In genomic region chr9:72530237-72530636, GRCm38 (mm10) we compare ENCODE assay signal across 7 mouse cellular contexts. TPM values are rescaled to one million over a fixed set of nuclear protein-coding genes. Genes with fewer than 3 reads are reported as not detected.
DNase-seq lines count a peak whose midpoint lies in the region; ATAC-seq lines count a peak whose summit lies in the region.

No protein-coding gene starts in this region.

- H3K36me3 ChIP-seq in intestine, embryonic 15.5 days = no peaks in the 10 kb centered on the region
- no peaks in the 10 kb centered on the region for H3K36me3 ChIP-seq in midbrain, embryonic 10.5 days

- intact Hi-C loops in left cerebral cortex, postnatal 36 days (cut with DNase I) = loop anchor here (2.0 to 5.0 kb wide), 3 partner anchors 37 to 132 kb away; partner anchors contain the start of genes Nedd4 and Tex9

- peak; percentile 80 to 83 for DNase-seq in adrenal gland, adult 18-20 months (ENCODE audit: low spot score in 2 of 2)
- peak; percentile 81 for DNase-seq in gastrocnemius, postnatal 10 days
- DNase-seq in left cerebral cortex, postnatal 36 days (ENCODE audit: low spot score in 2 of 2) = peak; percentile 80 to 83
- peak; percentile 88 for DNase-seq in midbrain, embryonic 10.5 days (ENCODE audit: low spot score)
- DNase-seq in skeletal muscle tissue, adult 2 months (ENCODE audit: low read depth, low spot score) = peak; percentile 90

- 0 out of 2 replicates have a peak overlapping the region, but pooled peaks have one; percentile 85 for H3K4me2 ChIP-seq in intestine, embryonic 15.5 days (replicated peaks)

- no peak overlapping the region for H3K9ac ChIP-seq in intestine, embryonic 15.5 days

- H3K9me3 ChIP-seq in intestine, embryonic 15.5 days = no peaks in the 10 kb centered on the region
- H3K9me3 ChIP-seq in midbrain, embryonic 10.5 days (replicated peaks) = no peaks in the 10 kb centered on the region

- peak overlapping the region; percentile 100 for H3K27ac ChIP-seq in intestine, embryonic 15.5 days
- peak overlapping the region; percentile 100 for H3K27ac ChIP-seq in midbrain, embryonic 10.5 days (replicated peaks)

- ATAC-seq in common myeloid progenitor, adult 5-6 weeks (replicated peaks; ENCODE audit: low read depth, poor library complexity, severe bottlenecking) = peak; percentile 79
- peak; percentile 4; the same call in 1 of the 2 replicates for ATAC-seq in intestine, embryonic 15.5 days

- WGBS in intestine, embryonic 15.5 days = under 1% methylated on average over 12 of the region's 12 CpGs
- WGBS in midbrain, embryonic 10.5 days = 1% methylated on average over 12 of the region's 12 CpGs

- H3K27me3 ChIP-seq in intestine, embryonic 15.5 days (replicated peaks) = no peaks in the 10 kb centered on the region
- H3K27me3 ChIP-seq in midbrain, embryonic 10.5 days (ENCODE audit: low read depth, poor library complexity, severe bottlenecking) = no peaks in the 10 kb centered on the region

- no peak overlapping the region for H3K4me3 ChIP-seq in intestine, embryonic 15.5 days (replicated peaks)
- H3K4me3 ChIP-seq in midbrain, embryonic 10.5 days = peak overlapping the region; percentile 95; the same call in 1 of the 2 replicates

- H3K4me1 ChIP-seq in intestine, embryonic 15.5 days (replicated peaks) = peaks cover 6% of the 10 kb centered on the region
- peaks cover 34% of the 10 kb centered on the region for H3K4me1 ChIP-seq in midbrain, embryonic 10.5 days

RNA-seq across cellular contexts. Expression of gene Rfx7, which starts 1.8 kb away (rescaled TPM):
- 10 to 100 TPM; 13.7 to 17.5 TPM for total RNA-seq in adrenal gland, adult 18-20 months (2021)
- 35.1 and 46.2 TPM in 2 replicates for total RNA-seq in common myeloid progenitor, adult 5-6 weeks (2017)
- 10 to 100 TPM; 30.2 to 30.4 TPM for total RNA-seq in gastrocnemius, postnatal 10 days (2021)
- 10.2 and 10.9 TPM in 2 replicates for polyA plus RNA-seq in intestine, embryonic 15.5 days (2015; fragmentation: Nextera tagmentation; extraction: Ambion mirVana)
- total RNA-seq in left cerebral cortex, postnatal 36 days (2021) = 10 to 100 TPM; 26.9 to 33.9 TPM
- polyA plus RNA-seq in midbrain, embryonic 10.5 days (2016; fragmentation: Nextera tagmentation; extraction: Ambion mirVana) = 14.8 and 15.4 TPM in 2 replicates

RNA-seq across cellular contexts. Expression of gene Tex9, which starts 38.2 kb away (rescaled TPM):
- 1 to 10 TPM; 4.0 to 4.8 TPM for total RNA-seq in adrenal gland, adult 18-20 months (2021)
- total RNA-seq in common myeloid progenitor, adult 5-6 weeks (2017) = 39.8 and 53.3 TPM in 2 replicates
- total RNA-seq in gastrocnemius, postnatal 10 days (2021) = 1 to 10 TPM; 2.4 to 3.2 TPM
- 20.6 and 21.1 TPM in 2 replicates for polyA plus RNA-seq in intestine, embryonic 15.5 days (2015; fragmentation: Nextera tagmentation; extraction: Ambion mirVana)
- total RNA-seq in left cerebral cortex, postnatal 36 days (2021) = 10 to 100 TPM in 1 of 2 experiments, 1 to 10 TPM in 1; 9.5 to 14.8 TPM
- polyA plus RNA-seq in midbrain, embryonic 10.5 days (2016; fragmentation: Nextera tagmentation; extraction: Ambion mirVana) = 69.6 and 75.0 TPM in 2 replicates
